Mouse (Mus musculus): ENCODE data around the gene Cd40. TPM values are rescaled to one million over a fixed set of nuclear protein-coding genes. Genes with fewer than 3 reads are reported as not detected.

Gene Cd40
- polyA plus RNA-seq, 1 experiment: 6.4 TPM

DNA sequence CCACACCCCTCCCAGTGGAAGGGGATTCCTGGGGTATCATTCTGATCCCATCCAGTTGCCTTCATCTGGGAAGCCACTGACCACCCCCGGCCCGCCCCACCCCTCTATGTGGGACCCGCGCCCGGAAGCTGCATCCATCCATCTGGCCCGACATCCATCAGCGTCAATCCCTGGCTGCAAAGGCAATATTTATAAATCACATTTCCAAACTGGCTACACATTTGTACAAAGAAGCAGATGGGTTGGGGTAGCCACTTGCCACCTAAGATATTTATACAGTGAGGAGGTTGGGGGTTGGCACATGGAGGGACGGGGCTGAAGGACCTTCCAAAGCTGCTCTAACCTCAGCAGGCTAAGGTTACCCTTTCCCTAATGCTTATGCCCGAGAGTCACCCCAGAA lies 65.3 kb downstream of the Cd40 start:
- Histone ChIP-seq H3K27me3 (ENCODE audit: control insufficient read depth, insufficient read depth, low read length) (0 out of 2 replicates have a peak, but pooled peaks cover 3% of the 10 kb centered on the region), H3K27ac (ENCODE audit: insufficient read depth, low read depth, low read length) (no peak overlapping the region), H3K4me3 (ENCODE audit: low read depth, low read length) (no peak overlapping the region), H3K4me1 (ENCODE audit: control insufficient read depth, insufficient read depth, insufficient read length, low read length) (no peaks in the 10 kb centered on the region), H3K36me3 (ENCODE audit: control insufficient read depth, insufficient read depth, low read length) (no peaks in the 10 kb centered on the region)
- 77% methylated on average over 9 of the region's 9 CpGs for WGBS
- no peak for TF ChIP-seq CTCF (IDR thresholded peaks at IDR 0.05; ENCODE audit: extremely low read depth, insufficient read length, insufficient replicate concordance, low read depth, low read length)
- TF ChIP-seq POLR2A (IDR thresholded peaks at IDR 0.05; ENCODE audit: low read depth, low read length): no peak

DNA sequence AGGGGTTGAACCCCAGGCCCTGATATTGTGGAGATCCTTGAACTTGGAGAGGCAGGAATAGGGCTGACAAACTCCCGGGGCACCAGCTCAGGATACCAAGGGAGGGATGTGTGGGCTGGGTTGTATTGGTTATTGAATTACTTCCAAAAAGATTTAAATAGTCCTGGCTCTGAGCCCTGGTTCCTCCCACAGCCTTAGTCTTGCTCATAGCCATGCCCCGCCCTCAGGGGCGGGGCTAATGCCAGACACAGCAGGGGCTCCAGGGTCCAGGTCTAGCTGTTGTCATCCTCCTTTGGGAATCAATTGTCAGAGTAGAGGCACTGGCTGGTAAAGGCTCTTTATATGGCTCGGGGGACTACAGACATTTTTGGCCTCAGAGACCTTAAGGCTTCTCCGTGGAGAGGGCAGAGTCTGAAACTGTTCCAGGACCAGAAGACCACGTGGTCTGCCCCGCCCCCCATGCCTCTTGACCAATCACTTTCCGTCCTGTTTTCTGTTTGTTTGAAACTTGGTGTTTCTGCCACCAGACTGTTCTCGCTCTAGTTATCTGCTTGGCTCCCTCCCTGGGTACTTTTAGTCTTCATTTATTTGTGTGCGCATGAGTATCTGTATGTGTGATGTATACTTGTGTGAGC lies 65.9 kb downstream of the Cd40 start:
- Histone ChIP-seq H3K36me3 (ENCODE audit: control insufficient read depth, insufficient read depth, low read length) (no peaks in the 10 kb centered on the region), H3K27me3 (ENCODE audit: control insufficient read depth, insufficient read depth, low read length) (0 out of 2 replicates have a peak, but pooled peaks cover 3% of the 10 kb centered on the region), H3K4me3 (ENCODE audit: low read depth, low read length) (no peak overlapping the region), H3K4me1 (ENCODE audit: control insufficient read depth, insufficient read depth, insufficient read length, low read length) (no peaks in the 10 kb centered on the region), H3K27ac (ENCODE audit: insufficient read depth, low read depth, low read length) (no peak overlapping the region)
- 25% methylated on average over 10 of the region's 10 CpGs for WGBS
- TF ChIP-seq POLR2A (IDR thresholded peaks at IDR 0.05; ENCODE audit: low read depth, low read length): no peak

Other genes starting within 250 kb of the Cd40 start
- 4.8 and 8.1 TPM in 2 replicates for gene Zswim1, start 232.9 kb upstream of the Cd40 start, polyA plus RNA-seq (2012; rRNA removed)
- not detected in 2 replicates for gene Spata25, start 227.1 kb upstream of the Cd40 start, polyA plus RNA-seq (2012; rRNA removed)
- 156 and 235 TPM in 2 replicates for gene Ctsa, start 222.8 kb upstream of the Cd40 start, polyA plus RNA-seq (2012; rRNA removed)
- gene Neurl2, start 222.2 kb upstream of the Cd40 start, polyA plus RNA-seq (2012; rRNA removed): 1.7 and 3.1 TPM in 2 replicates
- gene Pltp, start 197.9 kb upstream of the Cd40 start, polyA plus RNA-seq (2012; rRNA removed): 20.9 and 34.2 TPM in 2 replicates
- gene Pcif1, start 176.3 kb upstream of the Cd40 start, polyA plus RNA-seq (2012; rRNA removed): 22.8 and 30.3 TPM in 2 replicates
- gene Zfp335, start 143.9 kb upstream of the Cd40 start, polyA plus RNA-seq (2012; rRNA removed): 19.1 and 34.1 TPM in 2 replicates
- 11.1 and 12.1 TPM in 2 replicates for gene Mmp9, start 114.8 kb upstream of the Cd40 start, polyA plus RNA-seq (2012; rRNA removed)
- gene Slc12a5, start 94.8 kb upstream of the Cd40 start, polyA plus RNA-seq (2012; rRNA removed): 0.57 and 0.60 TPM in 2 replicates
- 8.6 and 16.5 TPM in 2 replicates for gene Ncoa5, start 20.8 kb upstream of the Cd40 start, polyA plus RNA-seq (2012; rRNA removed)
- gene 1700025C18Rik, start 35.1 kb downstream of the Cd40 start, polyA plus RNA-seq (2012; rRNA removed): not detected in 2 replicates
- 0.08 and 0.42 TPM in 2 replicates for gene Cdh22, start 179.2 kb downstream of the Cd40 start, polyA plus RNA-seq (2012; rRNA removed)
- gene Slc35c2, start 232.2 kb downstream of the Cd40 start, polyA plus RNA-seq (2012; rRNA removed): 103 and 171 TPM in 2 replicates

Data from small intestine, adult 2 months (tissue).